Mouse (Mus musculus) neural tube, embryonic 15.5 days (tissue): ENCODE data around the gene Anxa9. TPM values are rescaled to one million over a fixed set of nuclear protein-coding genes. Genes with fewer than 3 reads are reported as not detected.
"Not testable (repeated sequence)": the region's sequence is repeated elsewhere in the genome, so short reads cannot be mapped to it uniquely, and the experiment has no call there.

Experiments used
- ATAC-seq: fragments of 200-750 bp; cut with Nextera tagmentation; 2 replicates; pipeline ENCODE4 v1.8.0; 2017; ENCODE audit warnings: mild to moderate bottlenecking, moderate TSS enrichment, moderate library complexity; ENCODE audit not compliant: low FRiP score
- H3K27ac ChIP-seq: fragments of 300-500 bp; sonication (generic); replicated peaks from 2 replicates; pipeline ENCODE4 v1.5.1; 2015; ENCODE audit warnings: mild to moderate bottlenecking, inconsistent platforms
- H3K27me3 ChIP-seq: fragments of 300-500 bp; sonication (generic); replicated peaks from 2 replicates; pipeline ENCODE4 v1.6.1; 2015; ENCODE audit warnings: inconsistent platforms
- H3K36me3 ChIP-seq: fragments of 300-500 bp; sonication (generic); 2 replicates; pipeline ENCODE4 v1.6.1; 2015; ENCODE audit warnings: inconsistent platforms
- H3K4me1 ChIP-seq: fragments of 300-500 bp; sonication (generic); 2 replicates; pipeline ENCODE4 v1.6.1; 2015; ENCODE audit warnings: inconsistent platforms
- H3K4me2 ChIP-seq: fragments of 300-500 bp; sonication (generic); 2 replicates; pipeline ENCODE4 v1.6.1; 2015; ENCODE audit warnings: inconsistent platforms, mild to moderate bottlenecking, moderate library complexity
- H3K4me3 ChIP-seq: fragments of 300-500 bp; sonication (generic); replicated peaks from 2 replicates; pipeline ENCODE4 v1.5.1; 2015; ENCODE audit warnings: mild to moderate bottlenecking, inconsistent platforms
- H3K9ac ChIP-seq: fragments of 300-500 bp; sonication (generic); replicated peaks from 2 replicates; pipeline ENCODE4 v1.6.1; 2015; ENCODE audit warnings: mild to moderate bottlenecking, inconsistent platforms
- H3K9me3 ChIP-seq: fragments of 300-500 bp; sonication (generic); replicated peaks from 2 replicates; pipeline ENCODE4 v1.6.1; 2016; ENCODE audit warnings: inconsistent platforms
- WGBS: fragments of 180-500 bp; shearing (Covaris S2); methylation state at CpG from one replicate; pipeline ENCODE4 v1.1.7; 2015; ENCODE audit warnings: mixed read lengths; 5-methylcytosine and 5-hydroxymethylcytosine counted together
- polyA plus RNA-seq: library from polyadenylated mRNA; unstranded; fragments of >200 nt; fragmentation: Nextera tagmentation; extraction: Ambion mirVana; gene quantifications from 2 replicates; pipeline ENCODE4 v1.2.1, GENCODE M21; 2015

Anxa9 gene
- polyA plus RNA-seq = 0.40 and 0.41 TPM in 2 replicates

DNA sequence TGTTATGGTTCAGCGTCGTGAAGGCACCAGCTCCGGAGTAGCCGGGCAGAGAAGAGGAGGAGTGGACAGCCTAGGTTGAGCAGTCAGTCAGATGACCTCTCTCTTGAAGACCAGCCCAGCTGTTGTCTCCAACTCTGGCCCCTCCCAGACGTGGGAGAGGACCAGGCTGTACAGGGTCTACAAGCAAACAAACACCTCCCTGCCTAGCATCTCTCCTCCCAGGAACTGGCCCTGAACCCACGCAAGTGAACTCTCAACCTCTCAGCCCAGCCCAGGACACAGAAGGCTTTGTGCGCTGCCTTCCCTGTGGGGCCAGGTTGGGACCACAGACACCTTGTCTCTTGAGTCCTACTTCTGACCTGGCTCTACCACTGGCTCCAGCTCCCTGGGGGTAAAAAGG lies at the start of gene Anxa9:
TSS of gene Anxa9 (minus strand) at position 77 of the 400 bp plus-strand sequence.
- 68% methylated on average over 7 of the region's 7 CpGs for WGBS
- Histone ChIP-seq H3K27ac (no peak within 1 kb of the TSS), H3K36me3 (no peaks in the 10 kb centered on the region), H3K4me2 (no peak within 1 kb of the TSS), H3K9me3 (no peaks in the 10 kb centered on the region), H3K9ac (no peak within 1 kb of the TSS), H3K4me3 (no peak within 1 kb of the TSS), H3K4me1 (no peaks in the 10 kb centered on the region), H3K27me3 (no peaks in the 10 kb centered on the region)
- ATAC-seq = no peak

GRCm38 (mm10) chr3:95355911-95356544 lies 49.1 kb upstream of the Anxa9 start:
- H3K27me3 ChIP-seq, H3K9ac ChIP-seq, H3K4me1 ChIP-seq, H3K27ac ChIP-seq, H3K9me3 ChIP-seq: not testable (repeated sequence)
- Histone ChIP-seq H3K36me3 (peaks cover 22% of the 10 kb centered on the region), H3K4me3 (peak overlapping the region; percentile 47), H3K4me2 (peak overlapping the region; percentile 51)
- peak; percentile 12; the same call in 1 of the 2 replicates for ATAC-seq
- 23% methylated on average over 11 of the region's 19 CpGs for WGBS

GRCm38 (mm10) chr3:95349491-95349890 lies 42.5 kb upstream of the Anxa9 start:
- Histone ChIP-seq H3K27ac (no peak overlapping the region), H3K4me2 (no peak overlapping the region), H3K4me1 (no peaks in the 10 kb centered on the region), H3K4me3 (no peak overlapping the region), H3K27me3 (no peaks in the 10 kb centered on the region), H3K36me3 (peaks cover 80% of the 10 kb centered on the region), H3K9ac (no peak overlapping the region), H3K9me3 (no peaks in the 10 kb centered on the region)
- ATAC-seq = no peak

GRCm38 (mm10) chr3:95348343-95348742 lies 41.4 kb upstream of the Anxa9 start:
- not testable (repeated sequence) for H3K4me3 ChIP-seq, ATAC-seq, H3K27me3 ChIP-seq, H3K27ac ChIP-seq, H3K4me1 ChIP-seq, H3K9ac ChIP-seq, H3K4me2 ChIP-seq, H3K9me3 ChIP-seq
- 95% methylated on average over 5 of the region's 5 CpGs for WGBS
- peaks cover 79% of the 10 kb centered on the region for H3K36me3 ChIP-seq

DNA sequence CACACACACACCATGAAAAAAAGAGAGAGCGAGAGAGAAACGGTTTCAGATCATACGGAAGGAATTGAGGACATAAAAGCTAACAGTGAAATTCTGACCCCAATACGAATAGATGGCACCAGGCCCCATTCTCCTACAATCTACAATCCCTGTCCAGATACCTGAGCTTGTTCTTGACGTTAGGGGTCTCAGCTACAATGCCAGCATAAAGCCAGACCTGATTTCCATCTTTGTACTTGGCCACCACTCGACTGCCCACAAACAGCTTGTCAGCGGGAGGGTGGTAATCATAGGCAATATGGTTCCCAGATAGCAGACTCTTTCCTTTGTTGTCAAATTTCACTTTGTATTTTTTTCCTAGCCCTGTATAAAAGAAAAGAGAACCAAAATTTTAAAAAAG lies 39.5 kb upstream of the Anxa9 start:
- Histone ChIP-seq H3K9ac (no peak overlapping the region), H3K4me3 (no peak overlapping the region), H3K27ac (no peak overlapping the region), H3K36me3 (peaks cover 82% of the 10 kb centered on the region), H3K27me3 (no peaks in the 10 kb centered on the region), H3K9me3 (no peaks in the 10 kb centered on the region), H3K4me1 (no peaks in the 10 kb centered on the region), H3K4me2 (no peak overlapping the region)
- ATAC-seq = no peak
- 94% methylated on average over 7 of the region's 7 CpGs for WGBS

- H3K4me3 ChIP-seq, ATAC-seq, H3K27ac ChIP-seq, H3K9ac ChIP-seq, H3K27me3 ChIP-seq, H3K4me2 ChIP-seq, H3K4me1 ChIP-seq, H3K9me3 ChIP-seq: not testable (repeated sequence)
- H3K36me3 ChIP-seq = peaks cover 86% of the 10 kb centered on the region
- 95% methylated on average over 9 of the region's 9 CpGs for WGBS
Observed at GRCm38 (mm10) chr3:95343356-95344000, 36.5 kb upstream of the Anxa9 start.

GRCm38 (mm10) chr3:95338251-95338650 lies 31.3 kb upstream of the Anxa9 start:
- Histone ChIP-seq H3K4me3 (no peak overlapping the region), H3K27me3 (no peaks in the 10 kb centered on the region), H3K9me3 (no peaks in the 10 kb centered on the region), H3K4me2 (no peak overlapping the region), H3K27ac (no peak overlapping the region), H3K4me1 (no peaks in the 10 kb centered on the region), H3K9ac (no peak overlapping the region), H3K36me3 (peaks cover 96% of the 10 kb centered on the region)
- ATAC-seq = no peak
- 95% methylated on average over 4 of the region's 4 CpGs for WGBS

DNA sequence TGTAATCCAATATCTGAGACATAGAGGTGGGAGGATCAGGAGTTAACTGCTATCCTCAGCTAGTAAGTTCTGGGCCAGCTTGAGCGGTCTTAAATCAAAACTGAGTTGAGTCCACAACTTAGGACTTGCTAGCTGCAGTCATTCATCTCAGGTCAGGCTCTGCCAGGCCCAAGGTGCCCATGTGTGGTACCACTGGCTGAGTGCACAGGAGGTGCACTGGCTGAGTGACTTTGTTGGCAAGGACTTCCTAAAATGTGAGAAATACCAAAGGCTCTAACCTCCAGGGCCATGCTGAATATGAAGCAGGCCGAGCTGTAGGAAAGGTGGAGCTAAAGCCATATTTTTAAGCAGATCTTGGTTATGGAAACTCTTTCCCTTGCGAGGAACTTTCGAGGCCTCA lies 30.4 kb upstream of the Anxa9 start:
- Histone ChIP-seq H3K4me2 (no peak overlapping the region), H3K4me1 (no peaks in the 10 kb centered on the region), H3K36me3 (peaks cover 96% of the 10 kb centered on the region), H3K27me3 (no peaks in the 10 kb centered on the region), H3K9me3 (no peaks in the 10 kb centered on the region), H3K9ac (no peak overlapping the region), H3K4me3 (no peak overlapping the region), H3K27ac (no peak overlapping the region)
- WGBS = over 99% methylated on average over 4 of the region's 4 CpGs
- no peak for ATAC-seq

GRCm38 (mm10) chr3:95331528-95331927 lies 24.6 kb upstream of the Anxa9 start:
- Histone ChIP-seq H3K27me3 (no peaks in the 10 kb centered on the region), H3K36me3 (peaks cover 79% of the 10 kb centered on the region), H3K4me2 (no peak overlapping the region), H3K9me3 (no peaks in the 10 kb centered on the region), H3K27ac (no peak overlapping the region), H3K4me3 (no peak overlapping the region), H3K9ac (no peak overlapping the region), H3K4me1 (no peaks in the 10 kb centered on the region)
- 90% methylated on average over 1 of the region's 1 CpGs for WGBS
- ATAC-seq = no peak

GRCm38 (mm10) chr3:95328803-95329404 lies 21.9 kb upstream of the Anxa9 start:
- Histone ChIP-seq H3K4me2 (no peak overlapping the region), H3K4me1 (no peaks in the 10 kb centered on the region), H3K27me3 (no peaks in the 10 kb centered on the region), H3K36me3 (peaks cover 81% of the 10 kb centered on the region), H3K27ac (no peak overlapping the region), H3K9ac (no peak overlapping the region), H3K4me3 (no peak overlapping the region), H3K9me3 (no peaks in the 10 kb centered on the region)
- WGBS = 92% methylated on average over 1 of the region's 1 CpGs
- no peak for ATAC-seq

DNA sequence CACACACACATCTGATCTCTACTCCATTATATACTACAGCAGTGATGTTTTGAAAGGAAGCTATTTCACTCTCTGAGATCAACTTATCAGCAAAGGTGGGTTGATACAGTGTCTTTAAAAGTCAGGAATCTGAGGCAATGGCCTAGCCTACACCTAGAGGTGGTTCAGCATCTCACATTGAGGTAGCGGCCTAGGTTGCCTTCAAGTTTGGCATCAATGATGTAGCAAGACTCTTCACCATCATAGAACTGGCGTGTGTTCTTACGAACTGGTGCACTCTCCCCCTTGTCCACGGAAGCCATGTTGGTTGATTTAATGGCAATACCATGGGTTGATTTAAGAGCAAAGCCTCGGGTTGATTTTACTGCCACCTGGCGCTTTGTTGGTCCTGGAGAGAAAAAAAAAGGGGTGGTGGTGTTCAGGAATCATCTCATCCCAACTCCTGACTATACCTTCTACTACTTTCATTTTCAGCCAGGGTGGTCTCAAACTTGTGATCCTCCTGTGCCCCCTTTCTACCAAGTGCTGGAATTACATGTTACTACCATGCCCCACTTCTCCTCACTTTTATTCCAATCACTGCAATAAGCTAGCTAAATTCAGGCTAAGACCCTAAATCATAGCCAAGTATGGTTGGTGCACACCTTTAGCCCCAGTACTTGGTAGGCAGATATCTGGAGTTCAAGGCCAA lies 17.6 kb upstream of the Anxa9 start:
- Histone ChIP-seq H3K27me3 (no peaks in the 10 kb centered on the region), H3K36me3 (peaks cover 91% of the 10 kb centered on the region)
- 92% methylated on average over 6 of the region's 6 CpGs for WGBS

More for the DNA sequence above, 17.6 kb upstream of the Anxa9 start:
- H3K4me3 ChIP-seq = no peak overlapping the region
- H3K9me3 ChIP-seq = no peaks in the 10 kb centered on the region
- no peak overlapping the region for H3K27ac ChIP-seq
- H3K4me1 ChIP-seq = 0 out of 2 replicates have a peak, but pooled peaks cover 3% of the 10 kb centered on the region
- no peak overlapping the region for H3K4me2 ChIP-seq
- ATAC-seq = no peak
- H3K9ac ChIP-seq = no peak overlapping the region
